Mouse (Mus musculus) naive thymus-derived CD4-positive, alpha-beta T cell, adult 2 months (primary cell): Measurements from ENCODE around the gene Stk11.
A peak's percentile ranks its signal among the peaks of the same experiment; 100 is the strongest.

ENCODE experiments used
- DNase-seq: peaks from one replicate; pipeline ENCODE4 v3.0.0-alpha.2; 2011; ENCODE audit warnings: low read depth

The Stk11 gene

GRCm38 (mm10) chr10:80095547-80095946, 20.1 kb upstream of the Stk11 start:
- DNase-seq: no peak

GRCm38 (mm10) chr10:80097275-80097674, 18.3 kb upstream of the Stk11 start:
- no peak for DNase-seq

- no peak for DNase-seq
These were observed 17.0 kb upstream of the Stk11 start for GRCm38 (mm10) chr10:80098630-80099029.

- no peak for DNase-seq
These were observed 14.6 kb upstream of the Stk11 start for GRCm38 (mm10) chr10:80100982-80101381.

GRCm38 (mm10) chr10:80102216-80102915, 13.2 kb upstream of the Stk11 start:
- peak; percentile 92 for DNase-seq

- no peak for DNase-seq
These were observed 12.6 kb upstream of the Stk11 start for GRCm38 (mm10) chr10:80103032-80103431.

GRCm38 (mm10) chr10:80104181-80104580, 11.4 kb upstream of the Stk11 start:
- DNase-seq: no peak

GRCm38 (mm10) chr10:80105460-80105859, 10.1 kb upstream of the Stk11 start, which contains the start of gene Sbno2:
TSS of gene Sbno2 (minus strand) at chr10:80105571.
- no peak for DNase-seq

GRCm38 (mm10) chr10:80105926-80106325, 9.7 kb upstream of the Stk11 start:
- no peak for DNase-seq

GRCm38 (mm10) chr10:80107678-80108077, 7.9 kb upstream of the Stk11 start:
- no peak for DNase-seq

GRCm38 (mm10) chr10:80114341-80115284, 990 bp upstream of the Stk11 start:
- peak; percentile 91 for DNase-seq

- DNase-seq: peak; percentile 36
These were observed 337 bp downstream of the Stk11 start for GRCm38 (mm10) chr10:80115944-80116335.

GRCm38 (mm10) chr10:80116563-80116926, 942 bp downstream of the Stk11 start:
- DNase-seq: peak; percentile 49

GRCm38 (mm10) chr10:80116927-80117691, 1.5 kb downstream of the Stk11 start:
- no peak for DNase-seq

GRCm38 (mm10) chr10:80117736-80118135, 2.1 kb downstream of the Stk11 start:
- DNase-seq: no peak

- no peak for DNase-seq
These were observed 2.9 kb downstream of the Stk11 start for GRCm38 (mm10) chr10:80118552-80118951.

- DNase-seq: no peak
These were observed 4.5 kb downstream of the Stk11 start for GRCm38 (mm10) chr10:80120146-80120545.

GRCm38 (mm10) chr10:80121639-80122038, 6.0 kb downstream of the Stk11 start:
- no peak for DNase-seq

- DNase-seq: no peak
These were observed 8.4 kb downstream of the Stk11 start for GRCm38 (mm10) chr10:80123932-80124562.

- DNase-seq: no peak
These were observed 12.3 kb downstream of the Stk11 start for GRCm38 (mm10) chr10:80127920-80128319.

- no peak for DNase-seq
These were observed 14.2 kb downstream of the Stk11 start for GRCm38 (mm10) chr10:80129846-80130245.
